Mouse (Mus musculus) forebrain, postnatal 0 days (tissue): ENCODE data around the gene Astn2. TPM values are rescaled to one million over a fixed set of nuclear protein-coding genes. Genes with fewer than 3 reads are reported as not detected.
A peak's percentile ranks its signal among the peaks of the same experiment; 100 is the strongest.

Source experiments
- ATAC-seq: fragments of 200-750 bp; cut with Nextera tagmentation; 2 replicates; pipeline ENCODE4 v1.8.0; 2017; ENCODE audit warnings: mild to moderate bottlenecking, moderate library complexity
- DNase-seq: peaks from one replicate; pipeline ENCODE4 v3.0.0-alpha.2; 2015
- H3K27ac ChIP-seq: fragments of 300-500 bp; sonication (generic); 2 replicates; pipeline ENCODE4 v1.5.1; 2014; ENCODE audit warnings: low read depth, mild to moderate bottlenecking, antibody characterized with exemption, low read length, moderate library complexity, mixed read lengths
- H3K27me3 ChIP-seq: fragments of 300-500 bp; sonication (generic); 2 replicates; pipeline ENCODE4 v1.6.1; 2014; ENCODE audit warnings: mild to moderate bottlenecking, low read length, mixed read lengths; ENCODE audit not compliant: insufficient read depth
- H3K36me3 ChIP-seq: fragments of 300-500 bp; sonication (generic); 2 replicates; pipeline ENCODE4 v1.6.1; 2014; ENCODE audit warnings: mild to moderate bottlenecking, moderate library complexity; ENCODE audit not compliant: insufficient read depth
- H3K4me1 ChIP-seq: fragments of 300-500 bp; sonication (generic); 2 replicates; pipeline ENCODE4 v1.6.1; 2014; ENCODE audit warnings: antibody characterized with exemption; ENCODE audit not compliant: insufficient read depth
- H3K4me2 ChIP-seq: fragments of 300-500 bp; sonication (generic); 2 replicates; pipeline ENCODE4 v1.6.1; 2014; ENCODE audit warnings: low read depth, mild to moderate bottlenecking, moderate library complexity
- H3K4me3 ChIP-seq: fragments of 300-500 bp; sonication (generic); 2 replicates; pipeline ENCODE4 v1.5.1; 2014; ENCODE audit warnings: low read depth, low read length, mixed read lengths
- H3K9ac ChIP-seq: fragments of 300-500 bp; sonication (generic); 2 replicates; pipeline ENCODE4 v1.6.1; 2014; ENCODE audit warnings: mild to moderate bottlenecking
- H3K9me3 ChIP-seq: fragments of 300-500 bp; sonication (generic); 2 replicates; pipeline ENCODE4 v1.6.1; 2016; ENCODE audit warnings: low read length
- CTCF ChIP-seq: sonication (generic); IDR thresholded peaks from 2 replicates; pipeline ENCODE4 v1.5.1; 2016; ENCODE audit warnings: antibody characterized with exemption, control low read depth, low read depth
- WGBS: fragments of 180-500 bp; shearing (Covaris S2); extraction: QIAGEN DNeasy Blood & Tissue Kit; methylation state at CpG from one replicate; pipeline ENCODE4 v1.1.7; 2014; 5-methylcytosine and 5-hydroxymethylcytosine counted together
- polyA plus RNA-seq: library from polyadenylated mRNA; unstranded; fragments of >200 nt; fragmentation: Nextera tagmentation; extraction: Ambion mirVana; gene quantifications from 2 replicates; pipeline ENCODE4 v1.2.1, GENCODE M21; 2015
- total RNA-seq: library from RNA; depleted of rRNA; stranded (reverse); fragments of >200 nt; gene quantifications from 2 replicates; pipeline ENCODE4 v1.2.3, GENCODE M21; 2014

Astn2 gene
- total and polyA plus RNA-seq, 2 experiments from 2014 or later, result 0.98 to 20.9 TPM

DNA sequence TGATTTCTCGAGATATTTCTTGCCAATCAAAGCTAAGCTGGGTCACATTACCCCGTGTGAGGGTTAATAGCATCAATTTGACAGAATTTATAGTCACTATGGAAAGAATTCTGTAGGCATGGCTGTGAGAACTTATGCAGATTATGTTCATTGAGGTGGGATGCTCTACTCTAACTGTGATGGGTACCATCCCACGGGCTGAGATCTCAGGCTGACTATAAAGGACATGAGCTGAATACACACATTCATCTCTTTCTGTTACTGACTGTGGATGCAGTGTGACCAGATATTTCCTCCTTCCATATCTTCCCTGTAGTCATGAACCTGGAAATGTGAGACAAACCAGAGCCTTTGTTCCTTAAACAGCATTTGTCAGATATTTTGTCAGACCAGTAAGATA is 639.1 kb downstream of the Astn2 start:
- WGBS, result 80% methylated on average over 3 of the region's 3 CpGs
- TF ChIP-seq CTCF, result no peak
- Histone ChIP-seq H3K4me1 (no peaks in the 10 kb centered on the region), H3K9ac (no peak overlapping the region), H3K27ac (no peak overlapping the region), H3K27me3 (no peaks in the 10 kb centered on the region), H3K4me2 (no peak overlapping the region), H3K4me3 (no peak overlapping the region), H3K36me3 (no peaks in the 10 kb centered on the region), H3K9me3 (no peaks in the 10 kb centered on the region)
- no peak for ATAC-seq
- no peak for DNase-seq

GRCm38 (mm10) chr4:65764275-65764674 is 640.1 kb downstream of the Astn2 start:
- no peaks in the 10 kb centered on the region for H3K36me3 ChIP-seq
- no peak for TF ChIP-seq CTCF
- no peaks in the 10 kb centered on the region for H3K9me3 ChIP-seq
- H3K4me1 ChIP-seq, result no peaks in the 10 kb centered on the region
- 79% methylated on average over 4 of the region's 4 CpGs for WGBS
- no peaks in the 10 kb centered on the region for H3K27me3 ChIP-seq
- no peak overlapping the region for H3K4me2 ChIP-seq
- no peak overlapping the region for H3K9ac ChIP-seq
- H3K4me3 ChIP-seq, result no peak overlapping the region
- no peak overlapping the region for H3K27ac ChIP-seq
- ATAC-seq, result no peak
- no peak for DNase-seq

DNA sequence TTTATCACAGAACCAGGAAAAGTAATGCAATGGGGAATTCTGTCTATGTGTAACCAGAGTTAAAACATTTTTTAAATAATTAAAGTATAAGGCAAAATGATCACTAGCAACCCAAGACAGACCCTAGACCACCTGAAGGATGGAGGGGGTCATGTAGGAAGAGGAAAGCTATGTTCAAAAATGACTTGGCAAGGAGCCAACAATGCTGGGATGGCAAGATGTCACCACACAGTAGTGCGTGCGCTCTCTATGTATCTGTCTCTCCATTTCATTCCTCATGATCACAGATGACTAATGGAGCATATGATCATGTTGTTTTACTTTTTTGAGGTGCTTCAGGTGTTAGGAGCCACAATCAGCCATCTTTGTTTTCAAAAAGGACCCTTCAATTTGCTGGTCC is 640.6 kb downstream of the Astn2 start:
- no peaks in the 10 kb centered on the region for H3K4me1 ChIP-seq
- H3K36me3 ChIP-seq, result no peaks in the 10 kb centered on the region
- no peak for TF ChIP-seq CTCF
- H3K27ac ChIP-seq, result no peak overlapping the region
- no peaks in the 10 kb centered on the region for H3K9me3 ChIP-seq
- H3K4me3 ChIP-seq, result no peak overlapping the region
- H3K9ac ChIP-seq, result no peak overlapping the region
- DNase-seq, result no peak
- no peaks in the 10 kb centered on the region for H3K27me3 ChIP-seq
- no peak overlapping the region for H3K4me2 ChIP-seq
- ATAC-seq, result no peak
- 75% methylated on average over 2 of the region's 2 CpGs for WGBS

DNA sequence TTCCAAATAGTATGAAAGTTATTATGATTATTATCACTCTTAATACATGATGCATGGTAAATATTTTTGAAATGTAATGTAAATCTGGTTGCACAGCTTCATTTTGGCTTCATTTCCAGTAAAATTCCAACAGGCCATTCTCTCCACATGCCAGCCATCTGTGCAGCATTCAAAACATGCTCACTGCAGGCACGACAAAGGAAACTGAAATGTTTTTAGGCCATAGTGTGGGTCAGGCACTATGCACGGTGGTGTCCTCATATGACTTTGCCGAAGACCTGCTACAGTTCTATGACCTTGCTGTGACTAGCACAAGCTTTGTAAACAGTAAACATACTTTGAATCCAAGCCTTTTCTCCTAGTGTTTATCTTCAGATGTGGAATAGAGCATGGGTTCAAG is 642.3 kb downstream of the Astn2 start:
- H3K27ac ChIP-seq, result no peak overlapping the region
- no peak overlapping the region for H3K4me2 ChIP-seq
- no peaks in the 10 kb centered on the region for H3K36me3 ChIP-seq
- DNase-seq (no peak), ATAC-seq (no peak)
- no peaks in the 10 kb centered on the region for H3K9me3 ChIP-seq
- no peaks in the 10 kb centered on the region for H3K27me3 ChIP-seq
- no peak for TF ChIP-seq CTCF
- no peak overlapping the region for H3K4me3 ChIP-seq
- H3K4me1 ChIP-seq, result no peaks in the 10 kb centered on the region
- no peak overlapping the region for H3K9ac ChIP-seq
- WGBS, result 67% methylated on average over 3 of the region's 3 CpGs

DNA sequence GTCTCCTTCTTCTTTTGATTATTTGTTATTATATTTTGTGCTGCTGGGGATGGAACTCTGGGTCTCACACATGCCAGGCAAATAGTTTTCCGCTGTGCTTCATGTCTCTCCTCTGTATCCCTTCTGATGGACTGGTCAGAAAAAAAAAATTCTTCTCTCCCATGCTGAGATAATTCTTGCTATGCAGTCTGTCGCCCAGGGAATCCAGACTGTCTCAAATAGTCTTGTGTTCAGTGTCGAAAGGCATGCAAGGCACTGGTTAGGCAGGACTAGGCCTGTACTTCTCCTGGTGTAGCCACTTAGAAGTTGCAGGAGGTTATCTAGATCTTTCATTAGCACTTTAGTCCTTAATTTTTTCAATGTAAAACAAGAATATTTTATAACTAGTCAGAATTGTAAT is 642.8 kb downstream of the Astn2 start:
- no peaks in the 10 kb centered on the region for H3K4me1 ChIP-seq
- no peaks in the 10 kb centered on the region for H3K27me3 ChIP-seq
- no peak overlapping the region for H3K4me2 ChIP-seq
- ATAC-seq, result no peak
- TF ChIP-seq CTCF, result no peak
- no peaks in the 10 kb centered on the region for H3K36me3 ChIP-seq
- H3K27ac ChIP-seq, result no peak overlapping the region
- H3K9ac ChIP-seq, result no peak overlapping the region
- no peaks in the 10 kb centered on the region for H3K9me3 ChIP-seq
- no peak overlapping the region for H3K4me3 ChIP-seq
- WGBS, result 79% methylated on average over 3 of the region's 3 CpGs
- no peak for DNase-seq

DNA sequence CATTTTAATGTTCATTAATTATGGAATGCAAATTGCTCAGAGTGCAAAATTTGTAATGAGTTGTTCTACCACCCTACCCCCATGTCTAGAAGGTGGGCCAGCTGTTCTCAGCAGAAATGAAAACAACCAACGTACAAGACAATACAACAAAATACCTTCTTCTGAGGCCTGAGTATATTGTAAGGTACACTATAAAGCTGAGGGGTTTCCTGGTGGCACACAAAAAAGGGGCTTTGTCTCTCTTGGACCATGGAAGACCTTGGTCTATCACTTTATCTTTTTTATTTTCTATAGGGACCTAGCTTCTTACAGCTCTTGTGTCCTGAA is 645.6 kb downstream of the Astn2 start:
- Histone ChIP-seq H3K27me3 (no peaks in the 10 kb centered on the region), H3K36me3 (no peaks in the 10 kb centered on the region), H3K4me1 (no peaks in the 10 kb centered on the region), H3K9me3 (no peaks in the 10 kb centered on the region), H3K4me2 (no peak overlapping the region), H3K27ac (no peak overlapping the region), H3K9ac (no peak overlapping the region), H3K4me3 (no peak overlapping the region)
- no peak for TF ChIP-seq CTCF
- DNase-seq, result no peak
- 63% methylated on average over 1 of the region's 1 CpGs for WGBS
- ATAC-seq, result no peak

DNA sequence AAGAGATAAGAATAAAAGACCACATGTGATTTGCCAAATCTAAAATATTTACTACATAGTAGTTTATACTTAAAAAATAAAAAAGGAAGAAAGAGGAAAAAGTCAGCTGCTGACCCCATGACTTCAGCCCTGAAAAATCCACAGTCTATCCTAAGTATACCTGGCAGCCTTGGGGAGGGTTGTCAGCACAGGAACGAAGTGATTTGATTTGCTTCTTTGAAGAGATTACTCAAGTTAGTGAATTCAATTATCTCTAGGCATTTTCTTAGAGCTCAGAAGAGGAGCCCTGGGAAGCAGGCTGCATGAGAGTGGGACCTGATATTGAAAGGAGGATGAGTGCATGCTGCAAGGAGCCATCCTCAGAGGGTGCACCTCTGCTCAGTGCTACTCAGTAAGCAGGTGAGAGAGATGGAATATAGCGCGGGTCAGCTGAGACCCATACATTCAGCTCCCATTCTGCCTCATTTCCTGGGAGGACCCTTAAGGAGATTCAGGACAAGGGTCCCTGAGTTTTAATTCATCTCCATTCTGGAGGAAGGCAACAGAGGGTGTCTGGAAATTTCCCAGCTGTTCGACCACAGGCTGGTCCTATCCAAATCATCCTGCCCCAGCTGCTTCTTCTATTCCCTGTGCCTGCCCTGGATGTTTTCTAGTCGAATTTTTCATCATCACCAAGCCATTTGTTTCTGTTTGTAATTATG is 646.1 kb downstream of the Astn2 start:
- Histone ChIP-seq H3K36me3 (no peaks in the 10 kb centered on the region), H3K4me2 (no peak overlapping the region), H3K27me3 (no peaks in the 10 kb centered on the region), H3K9me3 (no peaks in the 10 kb centered on the region), H3K4me3 (no peak overlapping the region), H3K9ac (no peak overlapping the region), H3K27ac (no peak overlapping the region), H3K4me1 (no peaks in the 10 kb centered on the region)
- WGBS, result 53% methylated on average over 5 of the region's 5 CpGs
- TF ChIP-seq CTCF, result no peak
- no peak for DNase-seq
- peak; percentile 38; the same call in 1 of the 2 replicates for ATAC-seq
